Mouse (Mus musculus) kidney, adult 2 months (tissue): ENCODE results near the gene Cpeb3. TPM values are rescaled to one million over a fixed set of nuclear protein-coding genes. Genes with fewer than 3 reads are reported as not detected.

ENCODE experiments used
- DNase-seq: peaks from one replicate; pipeline ENCODE4 v3.0.0; 2021
- H3K27ac ChIP-seq: fragments of 200-500 bp; 2 replicates; pipeline ENCODE4 v1.5.1; 2012; ENCODE audit warnings: low read depth, low read length, control low read depth, inconsistent platforms; ENCODE audit not compliant: insufficient read depth
- H3K27me3 ChIP-seq: fragments of 200-500 bp; replicated peaks from 2 replicates; pipeline ENCODE4 v1.6.1; 2012; ENCODE audit warnings: mild to moderate bottlenecking, moderate library complexity, low read length, inconsistent platforms; ENCODE audit not compliant: control insufficient read depth, insufficient read depth
- H3K36me3 ChIP-seq: fragments of 200-500 bp; 2 replicates; pipeline ENCODE4 v1.6.1; 2012; ENCODE audit warnings: mild to moderate bottlenecking, moderate library complexity, low read length, inconsistent platforms; ENCODE audit not compliant: control insufficient read depth, insufficient read depth
- H3K4me1 ChIP-seq: fragments of 200-500 bp; 2 replicates; pipeline ENCODE4 v1.6.1; 2011; ENCODE audit warnings: low read length; ENCODE audit not compliant: control insufficient read depth, insufficient read depth
- H3K4me3 ChIP-seq: fragments of 200-500 bp; 2 replicates; pipeline ENCODE4 v1.5.1; 2011; ENCODE audit warnings: mild to moderate bottlenecking, low read depth, low read length, control low read depth; ENCODE audit not compliant: insufficient read depth
- CTCF ChIP-seq: fragments of 200-500 bp; conservative IDR thresholded peaks from 2 replicates; pipeline ENCODE4 v1.5.1; 2011; ENCODE audit warnings: low read depth, mild to moderate bottlenecking, control low read depth, low read length, moderate library complexity, mixed read lengths; ENCODE audit not compliant: insufficient read depth, insufficient read length
- WGBS: fragments of 180-500 bp; shearing (Covaris S2); methylation state at CpG from one replicate; pipeline ENCODE4 v1.1.7; 2018; 5-methylcytosine and 5-hydroxymethylcytosine counted together
- polyA plus RNA-seq: library from polyadenylated mRNA; depleted of rRNA; stranded (reverse); fragments of >200 nt; gene quantifications from 2 replicates; pipeline ENCODE4 v1.2.3, GENCODE M21; 2012; rRNA removed

Gene Cpeb3
- polyA plus RNA-seq, 1 experiment, result 14.2 TPM

- no peak for TF ChIP-seq CTCF
- H3K4me1 ChIP-seq, result no peaks in the 10 kb centered on the region
- DNase-seq, result no peak
- H3K4me3 ChIP-seq, result no peak overlapping the region
- H3K27me3 ChIP-seq, result no peaks in the 10 kb centered on the region
- WGBS, result 88% methylated on average over 5 of the region's 5 CpGs
- H3K36me3 ChIP-seq, result peaks cover 9% of the 10 kb centered on the region
- no peak overlapping the region for H3K27ac ChIP-seq
Observed at GRCm38 (mm10) chr19:37004557-37004956, 203.8 kb downstream of the Cpeb3 start.

Other genes starting within 250 kb of the Cpeb3 start
- gene March5, start 1.1 kb downstream of the Cpeb3 start, polyA plus RNA-seq, result 32.0 and 43.0 TPM in 2 replicates
- gene Ide, start 129.3 kb upstream of the Cpeb3 start, polyA plus RNA-seq, result 22.7 and 24.0 TPM in 2 replicates
- 0.18 and 0.30 TPM in 2 replicates for gene Kif11, start 167.8 kb upstream of the Cpeb3 start, polyA plus RNA-seq
- gene Hhex, start 226.2 kb upstream of the Cpeb3 start, polyA plus RNA-seq, result 3.2 and 3.4 TPM in 2 replicates